Mouse (Mus musculus): ENCODE results near the gene Tdgf1. TPM values are rescaled to one million over a fixed set of nuclear protein-coding genes. Genes with fewer than 3 reads are reported as not detected.

Gene Tdgf1
- polyA plus RNA-seq, 1 experiment from 2014 or later, result not detected

DNA sequence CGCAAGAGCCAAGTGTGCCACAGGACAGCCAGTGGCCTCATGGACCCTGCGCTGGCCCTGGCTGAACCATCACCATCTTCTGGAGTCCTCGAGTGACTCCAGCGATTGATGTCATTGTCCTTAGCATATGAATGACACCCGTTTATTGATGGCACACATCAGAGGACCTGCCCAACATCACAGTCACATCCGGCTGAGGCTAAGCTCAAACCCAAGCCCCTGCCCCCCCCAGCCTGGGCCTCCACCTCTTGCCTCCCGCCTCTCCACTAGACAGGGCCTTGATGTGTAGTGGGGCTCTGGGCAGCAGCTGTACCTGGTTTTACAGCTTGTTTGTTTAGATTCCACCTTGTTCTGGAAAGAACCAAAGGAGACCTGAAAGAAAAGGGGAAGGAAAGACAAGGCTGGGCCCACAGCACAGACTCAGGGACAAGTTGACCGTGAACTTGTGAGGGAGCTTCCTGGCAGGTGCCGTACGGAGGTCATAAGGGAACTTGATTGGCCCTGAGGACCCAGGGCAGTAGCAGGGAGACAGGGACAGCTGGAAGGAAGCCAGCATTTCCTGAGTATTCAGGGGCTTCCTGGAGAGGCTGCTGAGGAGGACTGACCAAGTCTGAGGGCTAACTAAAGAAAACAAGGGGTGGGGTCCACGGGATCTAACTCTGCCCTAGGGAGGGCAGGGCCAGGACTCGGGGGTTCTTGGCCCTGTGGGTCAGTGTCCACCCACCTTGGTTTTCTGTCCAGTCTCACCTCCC is 54.7 kb downstream of the Tdgf1 start:
- Histone ChIP-seq H3K27me3 (replicated peaks; ENCODE audit: control insufficient read depth, insufficient read depth, low read length) (no peaks in the 10 kb centered on the region), H3K4me3 (replicated peaks; ENCODE audit: low read length) (no peak overlapping the region), H3K4me2 (ENCODE audit: low read length) (no peak overlapping the region), H3K36me3 (ENCODE audit: control insufficient read depth, insufficient read depth) (no peaks in the 10 kb centered on the region), H3K27ac (ENCODE audit: low read length) (no peak overlapping the region), H3K9ac (replicated peaks; ENCODE audit: low read depth, low read length) (no peak overlapping the region), H3K4me1 (replicated peaks; ENCODE audit: control insufficient read depth, insufficient read depth, low read length) (peaks cover 2% of the 10 kb centered on the region), H3K9me3 (ENCODE audit: control insufficient read depth, low read length) (no peaks in the 10 kb centered on the region)
- 81% methylated on average over 12 of the region's 12 CpGs for WGBS
- no peak for ATAC-seq

DNA sequence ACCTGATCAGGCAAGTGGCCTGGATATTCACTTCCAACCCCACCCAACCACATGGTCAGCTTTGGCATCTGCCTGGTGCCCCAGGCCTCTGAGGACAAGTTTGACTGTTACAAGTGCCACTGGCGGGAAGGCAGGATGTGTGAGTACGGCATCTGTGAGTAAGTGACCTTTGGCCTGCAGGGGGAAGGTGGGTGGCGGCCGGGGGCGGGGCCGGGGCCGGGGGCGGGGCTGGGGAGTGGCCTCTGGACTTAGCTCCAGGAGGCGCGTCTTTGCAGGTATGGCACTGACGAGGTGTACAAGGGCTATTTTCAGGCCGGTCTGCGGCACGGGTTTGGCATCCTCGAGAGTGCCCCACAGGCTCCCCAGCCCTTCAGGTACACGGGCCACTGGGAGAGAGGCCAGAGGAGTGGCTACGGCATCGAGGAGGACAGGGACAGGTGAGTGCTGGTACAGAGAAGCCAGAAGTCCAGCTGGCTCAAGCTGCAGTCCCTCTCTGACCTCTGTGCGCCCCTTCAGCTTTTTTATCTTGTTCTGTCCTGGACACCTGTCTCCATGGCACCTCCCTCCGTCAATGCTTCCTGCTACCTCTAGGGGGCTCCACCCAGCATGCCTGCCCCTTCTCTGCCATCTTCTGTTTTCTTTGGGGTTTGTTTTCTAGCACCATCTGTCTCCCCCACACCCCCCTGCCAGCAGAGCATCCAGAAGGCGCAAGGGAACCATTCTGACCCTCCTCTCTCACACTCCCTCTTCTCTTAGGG is 55.8 kb downstream of the Tdgf1 start:
- Histone ChIP-seq H3K9ac (replicated peaks; ENCODE audit: low read depth, low read length) (no peak overlapping the region), H3K9me3 (ENCODE audit: control insufficient read depth, low read length) (no peaks in the 10 kb centered on the region), H3K4me2 (ENCODE audit: low read length) (no peak overlapping the region), H3K4me3 (replicated peaks; ENCODE audit: low read length) (no peak overlapping the region), H3K4me1 (replicated peaks; ENCODE audit: control insufficient read depth, insufficient read depth, low read length) (no peaks in the 10 kb centered on the region), H3K27ac (ENCODE audit: low read length) (no peak overlapping the region), H3K36me3 (ENCODE audit: control insufficient read depth, insufficient read depth) (no peaks in the 10 kb centered on the region), H3K27me3 (replicated peaks; ENCODE audit: control insufficient read depth, insufficient read depth, low read length) (no peaks in the 10 kb centered on the region)
- 13% methylated on average over 19 of the region's 21 CpGs for WGBS
- ATAC-seq, result no peak

Small RNAs within 50 kb of the gene (microRNA-seq; reads per million reads assigned to microRNA genes)
- not detected for gene Gm24269

Other genes with a start within 250 kb of the Tdgf1 start
- gene Myl3, start 204.3 kb downstream of the Tdgf1 start, polyA plus RNA-seq (2015; fragmentation: Nextera tagmentation; extraction: Ambion mirVana), result 0.39 TPM in 1 of 2 replicates, not detected in the other
- gene Pth1r, start 199.0 kb downstream of the Tdgf1 start, polyA plus RNA-seq (2015; fragmentation: Nextera tagmentation; extraction: Ambion mirVana), result 6.4 and 8.4 TPM in 2 replicates
- not detected in 2 replicates for gene Prss42, start 148.0 kb downstream of the Tdgf1 start, polyA plus RNA-seq (2015; fragmentation: Nextera tagmentation; extraction: Ambion mirVana)
- not detected in 2 replicates for gene Prss44, start 132.2 kb downstream of the Tdgf1 start, polyA plus RNA-seq (2015; fragmentation: Nextera tagmentation; extraction: Ambion mirVana)
- gene Prss43, start 119.5 kb downstream of the Tdgf1 start, polyA plus RNA-seq (2015; fragmentation: Nextera tagmentation; extraction: Ambion mirVana), result not detected in 2 replicates
- not detected in 2 replicates for gene Prss45, start 111.6 kb downstream of the Tdgf1 start, polyA plus RNA-seq (2015; fragmentation: Nextera tagmentation; extraction: Ambion mirVana)
- not detected in 2 replicates for gene Prss46, start 101.7 kb downstream of the Tdgf1 start, polyA plus RNA-seq (2015; fragmentation: Nextera tagmentation; extraction: Ambion mirVana)
- gene Prss50, start 88.2 kb downstream of the Tdgf1 start, polyA plus RNA-seq (2015; fragmentation: Nextera tagmentation; extraction: Ambion mirVana), result 0.14 TPM in 1 of 2 replicates, not detected in the other
- 0.65 and 1.1 TPM in 2 replicates for gene Als2cl, start 66.3 kb downstream of the Tdgf1 start, polyA plus RNA-seq (2015; fragmentation: Nextera tagmentation; extraction: Ambion mirVana)
- 0.86 and 1.8 TPM in 2 replicates for gene Tmie, start 66.0 kb downstream of the Tdgf1 start, polyA plus RNA-seq (2015; fragmentation: Nextera tagmentation; extraction: Ambion mirVana)
- gene Fam240a, start 29.3 kb downstream of the Tdgf1 start, polyA plus RNA-seq (2015; fragmentation: Nextera tagmentation; extraction: Ambion mirVana), result not detected in 2 replicates
- 0.29 and 0.57 TPM in 2 replicates for gene Lrrc2, start 5.4 kb upstream of the Tdgf1 start, polyA plus RNA-seq (2015; fragmentation: Nextera tagmentation; extraction: Ambion mirVana)
- gene Rtp3, start 44.4 kb upstream of the Tdgf1 start, polyA plus RNA-seq (2015; fragmentation: Nextera tagmentation; extraction: Ambion mirVana), result not detected in 2 replicates
- 0.70 and 1.4 TPM in 2 replicates for gene Ltf, start 73.1 kb upstream of the Tdgf1 start, polyA plus RNA-seq (2015; fragmentation: Nextera tagmentation; extraction: Ambion mirVana)
- gene Ccrl2, start 111.4 kb upstream of the Tdgf1 start, polyA plus RNA-seq (2015; fragmentation: Nextera tagmentation; extraction: Ambion mirVana), result 1.1 and 1.5 TPM in 2 replicates
- 41.1 and 43.2 TPM in 2 replicates for gene Lrrfip2, start 171.4 kb upstream of the Tdgf1 start, polyA plus RNA-seq (2015; fragmentation: Nextera tagmentation; extraction: Ambion mirVana)

Measured in forebrain, embryonic 16.5 days (tissue).